Mouse (Mus musculus) cerebellum, adult 11-12 months (tissue): ENCODE data around the gene Ugp2.
A peak's percentile ranks its signal among the peaks of the same experiment; 100 is the strongest.

Experiments
- DNase-seq: peaks from one replicate; pipeline ENCODE4 v3.0.0; 2022

Ugp2 gene

GRCm38 (mm10) chr11:21371122-21371806 lies at the start of gene Ugp2:
TSS of gene Ugp2 (minus strand) at chr11:21371201.
- peak; percentile 95 for DNase-seq

- peak; percentile 9 for DNase-seq
Observed at GRCm38 (mm10) chr11:21414911-21415381, 43.9 kb upstream of the Ugp2 start.

GRCm38 (mm10) chr11:21406668-21407067 lies 35.7 kb upstream of the Ugp2 start:
- DNase-seq: no peak

- DNase-seq: no peak
Observed at GRCm38 (mm10) chr11:21406141-21406540, 35.1 kb upstream of the Ugp2 start.

- DNase-seq: no peak
Observed at GRCm38 (mm10) chr11:21403877-21404276, 32.9 kb upstream of the Ugp2 start.

GRCm38 (mm10) chr11:21402481-21403254 lies 31.7 kb upstream of the Ugp2 start:
- no peak for DNase-seq

GRCm38 (mm10) chr11:21401248-21401647 lies 30.2 kb upstream of the Ugp2 start:
- no peak for DNase-seq

- no peak for DNase-seq
Observed at GRCm38 (mm10) chr11:21399186-21399681, 28.2 kb upstream of the Ugp2 start.

GRCm38 (mm10) chr11:21398464-21398863 lies 27.5 kb upstream of the Ugp2 start:
- no peak for DNase-seq

GRCm38 (mm10) chr11:21386790-21387189 lies 15.8 kb upstream of the Ugp2 start:
- DNase-seq: no peak

- no peak for DNase-seq
Observed at GRCm38 (mm10) chr11:21374096-21374495, 3.1 kb upstream of the Ugp2 start.

- peak; percentile 56 for DNase-seq
Observed at GRCm38 (mm10) chr11:21370399-21371121, 441 bp downstream of the Ugp2 start.

GRCm38 (mm10) chr11:21369248-21370016 lies 1.6 kb downstream of the Ugp2 start:
- no peak for DNase-seq

GRCm38 (mm10) chr11:21368466-21368865 lies 2.5 kb downstream of the Ugp2 start:
- no peak for DNase-seq

GRCm38 (mm10) chr11:21363144-21363940 lies 7.7 kb downstream of the Ugp2 start:
- no peak for DNase-seq

GRCm38 (mm10) chr11:21351296-21351695 lies 19.7 kb downstream of the Ugp2 start:
- DNase-seq: no peak

- DNase-seq: no peak
Observed at GRCm38 (mm10) chr11:21348890-21349289, 22.1 kb downstream of the Ugp2 start.

- no peak for DNase-seq
Observed at GRCm38 (mm10) chr11:21346020-21346419, 25.0 kb downstream of the Ugp2 start.

GRCm38 (mm10) chr11:21343490-21343889 lies 27.5 kb downstream of the Ugp2 start:
- DNase-seq: no peak

GRCm38 (mm10) chr11:21339088-21339487 lies 31.9 kb downstream of the Ugp2 start:
- no peak for DNase-seq

- no peak for DNase-seq
Observed at GRCm38 (mm10) chr11:21337855-21338254, 33.1 kb downstream of the Ugp2 start.
